Mouse (Mus musculus) embryonic facial prominence, embryonic 13.5 days (tissue): ENCODE measurements around the gene Tctn1. TPM values are rescaled to one million over a fixed set of nuclear protein-coding genes. Genes with fewer than 3 reads are reported as not detected.
A peak's percentile ranks its signal among the peaks of the same experiment; 100 is the strongest.

Source experiments
- ATAC-seq: fragments of 200-750 bp; cut with Nextera tagmentation; 2 replicates; pipeline ENCODE4 v1.8.0; 2017; ENCODE audit warnings: low read depth; ENCODE audit not compliant: insufficient number of reproducible peaks, insufficient read depth, low FRiP score, low TSS enrichment
- H3K27ac ChIP-seq: fragments of 300-500 bp; sonication (generic); 2 replicates; pipeline ENCODE4 v1.5.1; 2015; ENCODE audit warnings: moderate library complexity, mild to moderate bottlenecking, inconsistent platforms
- H3K27me3 ChIP-seq: fragments of 300-500 bp; sonication (generic); 2 replicates; pipeline ENCODE4 v1.6.1; 2015; ENCODE audit warnings: mild to moderate bottlenecking, inconsistent platforms
- H3K36me3 ChIP-seq: fragments of 300-500 bp; sonication (generic); 2 replicates; pipeline ENCODE4 v1.6.1; 2015; ENCODE audit warnings: mild to moderate bottlenecking, inconsistent platforms
- H3K4me1 ChIP-seq: fragments of 300-500 bp; sonication (generic); 2 replicates; pipeline ENCODE4 v1.6.1; 2015; ENCODE audit warnings: inconsistent platforms
- H3K4me2 ChIP-seq: fragments of 300-500 bp; sonication (generic); 2 replicates; pipeline ENCODE4 v1.6.1; 2015; ENCODE audit warnings: moderate library complexity, mild to moderate bottlenecking, inconsistent platforms
- H3K4me3 ChIP-seq: fragments of 300-500 bp; sonication (generic); 2 replicates; pipeline ENCODE4 v1.5.1; 2015; ENCODE audit warnings: mild to moderate bottlenecking, inconsistent platforms
- H3K9ac ChIP-seq: fragments of 300-500 bp; sonication (generic); 2 replicates; pipeline ENCODE4 v1.6.1; 2015; ENCODE audit warnings: mild to moderate bottlenecking, inconsistent platforms
- H3K9me3 ChIP-seq: fragments of 300-500 bp; sonication (generic); 2 replicates; pipeline ENCODE4 v1.6.1; 2016; ENCODE audit warnings: inconsistent platforms
- WGBS: fragments of 180-500 bp; shearing (Covaris S2); methylation state at CpG from one replicate; pipeline ENCODE4 v1.1.7; 2015; ENCODE audit warnings: mixed read lengths; 5-methylcytosine and 5-hydroxymethylcytosine counted together
- polyA plus RNA-seq: library from polyadenylated mRNA; unstranded; fragments of >200 nt; fragmentation: Nextera tagmentation; extraction: Ambion mirVana; gene quantifications from 2 replicates; pipeline ENCODE4 v1.2.1, GENCODE M21; 2015

Tctn1 gene
- polyA plus RNA-seq, 1 experiment from 2014 or later, result 5.0 TPM

- Histone ChIP-seq H3K27me3 (no peaks in the 10 kb centered on the region), H3K4me2 (no peak overlapping the region), H3K27ac (no peak overlapping the region), H3K4me3 (no peak overlapping the region), H3K9me3 (no peaks in the 10 kb centered on the region), H3K4me1 (peaks cover 9% of the 10 kb centered on the region), H3K36me3 (0 out of 2 replicates have a peak, but pooled peaks cover 2% of the 10 kb centered on the region), H3K9ac (no peak overlapping the region)
- ATAC-seq, result no peak
- 89% methylated on average over 2 of the region's 2 CpGs for WGBS
Measured at GRCm38 (mm10) chr5:122265942-122266341, 1.7 kb upstream of the Tctn1 start.

- H3K36me3 ChIP-seq, result 0 out of 2 replicates have a peak, but pooled peaks cover 8% of the 10 kb centered on the region
- no peaks in the 10 kb centered on the region for H3K9me3 ChIP-seq
- peak overlapping the region; percentile 70; the same call in 1 of the 2 replicates for H3K4me2 ChIP-seq
- H3K27me3 ChIP-seq, result no peaks in the 10 kb centered on the region
- no peak overlapping the region for H3K4me3 ChIP-seq
- peaks cover 9% of the 10 kb centered on the region for H3K4me1 ChIP-seq
- H3K27ac ChIP-seq, result no peak overlapping the region
- ATAC-seq, result no peak
- WGBS, result 59% methylated on average over 3 of the region's 3 CpGs
- no peak overlapping the region for H3K9ac ChIP-seq
Measured at GRCm38 (mm10) chr5:122265187-122265586, 927 bp upstream of the Tctn1 start.

GRCm38 (mm10) chr5:122262104-122262503 is 2.2 kb downstream of the Tctn1 start:
- Histone ChIP-seq H3K36me3 (peaks cover 37% of the 10 kb centered on the region), H3K9ac (no peak overlapping the region), H3K4me1 (peaks cover 9% of the 10 kb centered on the region), H3K9me3 (no peaks in the 10 kb centered on the region), H3K27me3 (no peaks in the 10 kb centered on the region), H3K4me3 (no peak overlapping the region), H3K27ac (no peak overlapping the region), H3K4me2 (no peak overlapping the region)
- WGBS, result 60% methylated on average over 7 of the region's 7 CpGs
- ATAC-seq, result no peak

- no peaks in the 10 kb centered on the region for H3K27me3 ChIP-seq
- H3K27ac ChIP-seq, result no peak overlapping the region
- H3K9ac ChIP-seq, result no peak overlapping the region
- 82% methylated on average over 6 of the region's 6 CpGs for WGBS
- H3K4me1 ChIP-seq, result peaks cover 3% of the 10 kb centered on the region
- ATAC-seq, result no peak
- no peaks in the 10 kb centered on the region for H3K9me3 ChIP-seq
- peaks cover 74% of the 10 kb centered on the region for H3K36me3 ChIP-seq
- no peak overlapping the region for H3K4me2 ChIP-seq
- no peak overlapping the region for H3K4me3 ChIP-seq
Measured at GRCm38 (mm10) chr5:122258027-122258741, 6.1 kb downstream of the Tctn1 start.

- Histone ChIP-seq H3K4me1 (no peaks in the 10 kb centered on the region), H3K4me3 (no peak overlapping the region), H3K27ac (no peak overlapping the region), H3K9ac (no peak overlapping the region), H3K9me3 (no peaks in the 10 kb centered on the region), H3K36me3 (peaks cover 78% of the 10 kb centered on the region), H3K27me3 (no peaks in the 10 kb centered on the region), H3K4me2 (no peak overlapping the region)
- ATAC-seq, result no peak
- WGBS, result 76% methylated on average over 17 of the region's 17 CpGs
Measured at GRCm38 (mm10) chr5:122251895-122252606, 12.2 kb downstream of the Tctn1 start.

- H3K36me3 ChIP-seq, result peaks cover 60% of the 10 kb centered on the region
- 84% methylated on average over 4 of the region's 4 CpGs for WGBS
- no peak overlapping the region for H3K27ac ChIP-seq
- H3K4me3 ChIP-seq, result no peak overlapping the region
- H3K9me3 ChIP-seq, result no peaks in the 10 kb centered on the region
- no peak overlapping the region for H3K9ac ChIP-seq
- no peak for ATAC-seq
- no peaks in the 10 kb centered on the region for H3K4me1 ChIP-seq
- no peaks in the 10 kb centered on the region for H3K27me3 ChIP-seq
- H3K4me2 ChIP-seq, result no peak overlapping the region
Measured at GRCm38 (mm10) chr5:122249281-122249680, 15.0 kb downstream of the Tctn1 start.

- 90% methylated on average over 7 of the region's 7 CpGs for WGBS
- Histone ChIP-seq H3K36me3 (peaks cover 51% of the 10 kb centered on the region), H3K4me1 (no peaks in the 10 kb centered on the region), H3K27ac (no peak overlapping the region), H3K4me2 (no peak overlapping the region), H3K9ac (0 out of 2 replicates have a peak overlapping the region, but pooled peaks have one; percentile 12), H3K9me3 (no peaks in the 10 kb centered on the region), H3K4me3 (no peak overlapping the region), H3K27me3 (no peaks in the 10 kb centered on the region)
- no peak for ATAC-seq
Measured at GRCm38 (mm10) chr5:122247934-122248333, 16.3 kb downstream of the Tctn1 start.

GRCm38 (mm10) chr5:122247529-122247928 is 16.7 kb downstream of the Tctn1 start:
- H3K36me3 ChIP-seq, result peaks cover 48% of the 10 kb centered on the region
- H3K4me3 ChIP-seq, result no peak overlapping the region
- WGBS, result 84% methylated on average over 11 of the region's 11 CpGs
- H3K27ac ChIP-seq, result no peak overlapping the region
- H3K4me1 ChIP-seq, result no peaks in the 10 kb centered on the region
- no peak for ATAC-seq
- 0 out of 2 replicates have a peak overlapping the region, but pooled peaks have one; percentile 12 for H3K9ac ChIP-seq
- no peaks in the 10 kb centered on the region for H3K9me3 ChIP-seq
- no peak overlapping the region for H3K4me2 ChIP-seq
- H3K27me3 ChIP-seq, result no peaks in the 10 kb centered on the region

GRCm38 (mm10) chr5:122246547-122247167 is 17.6 kb downstream of the Tctn1 start:
- H3K27ac ChIP-seq, result no peak overlapping the region
- H3K4me1 ChIP-seq, result no peaks in the 10 kb centered on the region
- no peaks in the 10 kb centered on the region for H3K9me3 ChIP-seq
- H3K4me2 ChIP-seq, result no peak overlapping the region
- no peak overlapping the region for H3K4me3 ChIP-seq
- ATAC-seq, result no peak
- no peaks in the 10 kb centered on the region for H3K27me3 ChIP-seq
- H3K9ac ChIP-seq, result no peak overlapping the region
- WGBS, result 85% methylated on average over 10 of the region's 10 CpGs
- H3K36me3 ChIP-seq, result peaks cover 52% of the 10 kb centered on the region

- no peaks in the 10 kb centered on the region for H3K27me3 ChIP-seq
- no peaks in the 10 kb centered on the region for H3K4me1 ChIP-seq
- H3K4me2 ChIP-seq, result no peak overlapping the region
- peaks cover 59% of the 10 kb centered on the region for H3K36me3 ChIP-seq
- no peak overlapping the region for H3K9ac ChIP-seq
- no peak overlapping the region for H3K27ac ChIP-seq
- WGBS, result 52% methylated on average over 3 of the region's 3 CpGs
- H3K9me3 ChIP-seq, result no peaks in the 10 kb centered on the region
- no peak overlapping the region for H3K4me3 ChIP-seq
- ATAC-seq, result no peak
Measured at GRCm38 (mm10) chr5:122245186-122245585, 19.1 kb downstream of the Tctn1 start.

- H3K36me3 ChIP-seq, result peaks cover 55% of the 10 kb centered on the region
- no peak overlapping the region for H3K4me3 ChIP-seq
- no peak for ATAC-seq
- no peaks in the 10 kb centered on the region for H3K9me3 ChIP-seq
- H3K27ac ChIP-seq, result no peak overlapping the region; the same call in 1 of the 2 replicates
- 82% methylated on average over 17 of the region's 17 CpGs for WGBS
- peaks cover 10% of the 10 kb centered on the region for H3K4me1 ChIP-seq
- no peaks in the 10 kb centered on the region for H3K27me3 ChIP-seq
- H3K9ac ChIP-seq, result no peak overlapping the region
- no peak overlapping the region for H3K4me2 ChIP-seq
Measured at GRCm38 (mm10) chr5:122243781-122244523, 20.3 kb downstream of the Tctn1 start.
